Mouse (Mus musculus) heart, embryonic 11.5 days (tissue): ENCODE data around the gene Tmod3. TPM values are rescaled to one million over a fixed set of nuclear protein-coding genes. Genes with fewer than 3 reads are reported as not detected.

Experiments
- ATAC-seq: fragments of 200-750 bp; cut with Nextera tagmentation; replicated peaks from 2 replicates; pipeline ENCODE4 v1.8.0; 2017; ENCODE audit warnings: moderate library complexity; ENCODE audit not compliant: insufficient number of reproducible peaks, low FRiP score, low TSS enrichment
- H3K27ac ChIP-seq: fragments of 300-500 bp; sonication (generic); 2 replicates; pipeline ENCODE4 v1.5.1; 2014; ENCODE audit warnings: mild to moderate bottlenecking, low read depth, low read length
- H3K27me3 ChIP-seq: fragments of 300-500 bp; sonication (generic); 2 replicates; pipeline ENCODE4 v1.6.1; 2014; ENCODE audit warnings: mild to moderate bottlenecking, low read length, mixed read lengths; ENCODE audit not compliant: control insufficient read depth, insufficient read depth
- H3K36me3 ChIP-seq: fragments of 300-500 bp; sonication (generic); 2 replicates; pipeline ENCODE4 v1.6.1; 2014; ENCODE audit warnings: mild to moderate bottlenecking, low read length, moderate library complexity, mixed read lengths; ENCODE audit not compliant: control insufficient read depth, insufficient read depth
- H3K4me1 ChIP-seq: fragments of 300-500 bp; sonication (generic); 2 replicates; pipeline ENCODE4 v1.6.1; 2014; ENCODE audit warnings: low read length; ENCODE audit not compliant: control insufficient read depth, insufficient read depth
- H3K4me2 ChIP-seq: fragments of 300-500 bp; sonication (generic); 2 replicates; pipeline ENCODE4 v1.6.1; 2014; ENCODE audit warnings: mild to moderate bottlenecking, moderate library complexity
- H3K4me3 ChIP-seq: fragments of 300-500 bp; sonication (generic); 2 replicates; pipeline ENCODE4 v1.5.1; 2014; ENCODE audit warnings: low read depth, low read length
- H3K9ac ChIP-seq: fragments of 300-500 bp; sonication (generic); 2 replicates; pipeline ENCODE4 v1.6.1; 2014; ENCODE audit warnings: mild to moderate bottlenecking, low read depth, low read length, moderate library complexity
- H3K9me3 ChIP-seq: fragments of 300-500 bp; sonication (generic); replicated peaks from 2 replicates; pipeline ENCODE4 v1.6.1; 2016; ENCODE audit warnings: low read length; ENCODE audit not compliant: control insufficient read depth
- WGBS: fragments of 180-500 bp; shearing (Covaris S2); extraction: QIAGEN DNeasy Blood & Tissue Kit; methylation state at CpG from one replicate; pipeline ENCODE4 v1.1.7; 2014; ENCODE audit not compliant: insufficient replicate concordance; 5-methylcytosine and 5-hydroxymethylcytosine counted together
- polyA plus RNA-seq: library from polyadenylated mRNA; unstranded; fragments of >200 nt; fragmentation: Nextera tagmentation; extraction: Ambion mirVana; gene quantifications from 2 replicates; pipeline ENCODE4 v1.2.1, GENCODE M21; 2014

The Tmod3 gene
- polyA plus RNA-seq, 1 experiment from 2014 or later: 80.0 TPM

GRCm38 (mm10) chr9:75561040-75561669, 1.7 kb upstream of the Tmod3 start:
- ATAC-seq: no peak
- no peaks in the 10 kb centered on the region for H3K36me3 ChIP-seq
- peaks cover 8% of the 10 kb centered on the region; the same call in 1 of the 2 replicates for H3K4me1 ChIP-seq
- H3K27me3 ChIP-seq: no peaks in the 10 kb centered on the region
- no peak overlapping the region for H3K4me3 ChIP-seq
- H3K9ac ChIP-seq: no peak overlapping the region
- WGBS: 77% methylated on average over 13 of the region's 13 CpGs
- H3K27ac ChIP-seq: no peak overlapping the region
- H3K9me3 ChIP-seq: no peaks in the 10 kb centered on the region
- H3K4me2 ChIP-seq: no peak overlapping the region

- Histone ChIP-seq H3K4me2 (no peak overlapping the region), H3K36me3 (no peaks in the 10 kb centered on the region), H3K9ac (no peak overlapping the region), H3K4me3 (no peak overlapping the region), H3K4me1 (peaks cover 8% of the 10 kb centered on the region; the same call in 1 of the 2 replicates), H3K9me3 (no peaks in the 10 kb centered on the region), H3K27ac (no peak overlapping the region), H3K27me3 (no peaks in the 10 kb centered on the region)
- ATAC-seq: no peak
Observed at GRCm38 (mm10) chr9:75560353-75560752, 896 bp upstream of the Tmod3 start.

- Histone ChIP-seq H3K4me3 (peak overlapping the region; percentile 95), H3K9ac (peak overlapping the region; percentile 78), H3K36me3 (no peaks in the 10 kb centered on the region), H3K4me1 (peaks cover 8% of the 10 kb centered on the region; the same call in 1 of the 2 replicates), H3K4me2 (peak overlapping the region; percentile 87), H3K27ac (peak overlapping the region; percentile 90), H3K9me3 (no peaks in the 10 kb centered on the region), H3K27me3 (no peaks in the 10 kb centered on the region)
- peak; percentile 86 for ATAC-seq
- under 1% methylated on average over 47 of the region's 47 CpGs for WGBS
Observed at GRCm38 (mm10) chr9:75558812-75559511, 495 bp downstream of the Tmod3 start.

DNA sequence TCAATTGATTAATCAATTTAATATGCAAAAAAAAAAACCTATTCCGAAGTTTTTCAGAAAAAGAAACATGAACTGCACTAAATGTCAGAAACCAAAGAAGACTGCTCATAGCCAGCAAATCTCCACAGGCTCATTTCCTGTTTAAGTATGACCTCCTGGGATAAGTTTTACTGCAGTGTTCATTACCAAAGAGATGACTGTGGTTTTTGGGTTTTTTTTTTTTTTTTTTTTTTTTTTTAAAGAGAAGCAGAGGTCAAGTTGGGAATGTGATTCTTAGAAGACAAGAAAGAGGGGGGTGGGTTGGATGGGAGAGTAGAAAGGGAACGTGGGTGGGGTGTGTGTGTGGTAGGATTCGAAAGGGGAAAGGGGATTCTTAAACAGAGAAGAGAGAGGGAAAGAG, 1.1 kb downstream of the Tmod3 start:
- Histone ChIP-seq H3K4me3 (peak overlapping the region; percentile 95), H3K36me3 (no peaks in the 10 kb centered on the region), H3K4me2 (peak overlapping the region; percentile 87), H3K27ac (no peak overlapping the region), H3K9ac (peak overlapping the region; percentile 78), H3K4me1 (peaks cover 11% of the 10 kb centered on the region), H3K27me3 (no peaks in the 10 kb centered on the region), H3K9me3 (no peaks in the 10 kb centered on the region)
- ATAC-seq: no peak
- WGBS: 24% methylated on average over 3 of the region's 3 CpGs

DNA sequence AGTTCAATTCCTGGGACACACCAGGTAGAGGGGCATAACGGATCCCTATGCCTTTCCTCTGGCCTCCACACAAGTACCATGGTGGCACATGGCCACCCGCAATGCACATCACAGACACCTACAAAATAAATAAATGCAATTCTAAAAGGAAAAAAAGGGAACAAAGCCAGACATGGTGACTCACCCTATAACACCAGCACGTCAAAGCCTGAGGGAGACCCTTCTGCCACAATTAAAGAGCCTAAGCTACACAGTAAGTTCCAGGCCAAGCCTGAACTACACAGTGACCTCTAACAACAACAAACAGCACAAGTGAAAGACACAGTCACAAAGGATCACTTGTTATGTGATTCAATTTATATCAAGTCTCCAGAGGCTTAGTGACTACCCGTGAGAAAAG, 5.7 kb downstream of the Tmod3 start:
- WGBS: 74% methylated on average over 4 of the region's 4 CpGs
- peaks cover 13% of the 10 kb centered on the region for H3K4me1 ChIP-seq
- ATAC-seq: no peak

DNA sequence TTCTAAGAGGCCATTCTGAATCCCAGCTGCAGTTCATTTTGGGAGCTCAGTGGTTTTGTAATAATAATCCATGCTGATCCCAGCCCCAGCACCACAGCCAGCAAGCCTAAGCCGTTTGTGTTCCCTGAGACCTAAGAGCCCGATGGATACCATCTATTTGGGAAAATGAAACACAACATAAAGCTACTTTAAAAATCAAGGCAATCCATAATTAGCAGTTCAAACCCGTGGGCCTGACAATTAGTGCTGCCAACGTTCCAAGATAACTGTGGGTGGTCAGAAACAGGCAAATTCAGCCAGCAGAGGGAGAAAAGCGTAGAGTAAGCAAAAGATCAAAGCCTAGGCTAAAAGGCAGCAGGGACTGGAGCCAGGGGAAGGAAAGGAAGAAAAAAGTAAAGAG, 8.1 kb downstream of the Tmod3 start:
- Histone ChIP-seq H3K27ac (no peak overlapping the region), H3K4me2 (no peak overlapping the region), H3K9ac (no peak overlapping the region), H3K9me3 (peaks cover 7% of the 10 kb centered on the region), H3K4me1 (peaks cover 11% of the 10 kb centered on the region; the same call in 1 of the 2 replicates), H3K36me3 (no peaks in the 10 kb centered on the region), H3K4me3 (no peak overlapping the region), H3K27me3 (no peaks in the 10 kb centered on the region)
- 56% methylated on average over 5 of the region's 5 CpGs for WGBS
- ATAC-seq: no peak

More for the DNA sequence above, 5.7 kb downstream of the Tmod3 start:
- no peak overlapping the region for H3K9ac ChIP-seq
- H3K4me3 ChIP-seq: no peak overlapping the region
- H3K9me3 ChIP-seq: peaks cover 7% of the 10 kb centered on the region
- no peaks in the 10 kb centered on the region for H3K36me3 ChIP-seq
- H3K4me2 ChIP-seq: no peak overlapping the region
- H3K27ac ChIP-seq: no peak overlapping the region
- H3K27me3 ChIP-seq: no peaks in the 10 kb centered on the region

DNA sequence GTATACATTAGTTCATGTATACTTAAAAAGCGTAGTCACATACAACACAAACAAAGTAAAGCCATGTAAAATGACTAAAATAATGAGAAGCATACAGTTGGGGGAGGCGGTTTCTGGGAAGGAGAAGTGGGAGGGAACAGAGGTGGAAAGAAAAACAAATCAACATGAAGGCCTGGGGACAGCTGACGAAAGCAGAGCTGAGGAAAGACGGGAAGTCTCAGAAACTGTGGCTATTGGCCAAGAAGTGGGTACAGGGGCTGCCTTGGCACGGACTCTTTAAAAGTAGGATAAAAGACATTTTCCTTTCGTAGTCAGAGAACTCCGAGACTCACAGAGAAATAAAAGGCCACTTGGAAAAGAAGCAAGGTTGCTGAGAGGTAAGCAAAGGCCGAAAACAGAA, 10.4 kb downstream of the Tmod3 start:
- 0 out of 2 replicates have a peak, but pooled peaks have one; percentile 59 for ATAC-seq
- H3K4me1 ChIP-seq: peaks cover 17% of the 10 kb centered on the region; the same call in 1 of the 2 replicates
- 59% methylated on average over 8 of the region's 8 CpGs for WGBS

GRCm38 (mm10) chr9:75546885-75547553, 12.4 kb downstream of the Tmod3 start:
- H3K9ac ChIP-seq: no peak overlapping the region
- H3K4me1 ChIP-seq: peaks cover 14% of the 10 kb centered on the region; the same call in 1 of the 2 replicates
- no peak overlapping the region for H3K4me3 ChIP-seq
- no peaks in the 10 kb centered on the region for H3K36me3 ChIP-seq
- 58% methylated on average over 12 of the region's 12 CpGs for WGBS
- ATAC-seq: peak; percentile 58; the same call in 1 of the 2 replicates
- no peaks in the 10 kb centered on the region for H3K27me3 ChIP-seq
- peak overlapping the region; percentile 70 for H3K27ac ChIP-seq
- H3K4me2 ChIP-seq: peak overlapping the region; percentile 20
- peaks cover 7% of the 10 kb centered on the region for H3K9me3 ChIP-seq

More for the DNA sequence above, 10.4 kb downstream of the Tmod3 start:
- no peaks in the 10 kb centered on the region for H3K36me3 ChIP-seq
- H3K4me3 ChIP-seq: no peak overlapping the region
- peaks cover 7% of the 10 kb centered on the region for H3K9me3 ChIP-seq
- no peak overlapping the region for H3K4me2 ChIP-seq
- no peak overlapping the region for H3K9ac ChIP-seq
- H3K27me3 ChIP-seq: no peaks in the 10 kb centered on the region
- H3K27ac ChIP-seq: no peak overlapping the region
